Mouse (Mus musculus) gastrocnemius, postnatal 25 days (tissue): ENCODE data around the gene Gm20388. TPM values are rescaled to one million over a fixed set of nuclear protein-coding genes. Genes with fewer than 3 reads are reported as not detected.

Experiments used
- DNase-seq: peaks from one replicate; pipeline ENCODE4 v3.0.0; 2022
- total RNA-seq, 2 experiments: library from RNA; stranded (reverse); gene quantifications; 1 replicate in 1 of 2; 2 replicates in 1 of 2; pipeline ENCODE4 v1.2.3; 2021

Gene Gm20388
- total RNA-seq, 2 experiments from 2014 or later: 6.7 TPM; not detected in 1

DNA sequence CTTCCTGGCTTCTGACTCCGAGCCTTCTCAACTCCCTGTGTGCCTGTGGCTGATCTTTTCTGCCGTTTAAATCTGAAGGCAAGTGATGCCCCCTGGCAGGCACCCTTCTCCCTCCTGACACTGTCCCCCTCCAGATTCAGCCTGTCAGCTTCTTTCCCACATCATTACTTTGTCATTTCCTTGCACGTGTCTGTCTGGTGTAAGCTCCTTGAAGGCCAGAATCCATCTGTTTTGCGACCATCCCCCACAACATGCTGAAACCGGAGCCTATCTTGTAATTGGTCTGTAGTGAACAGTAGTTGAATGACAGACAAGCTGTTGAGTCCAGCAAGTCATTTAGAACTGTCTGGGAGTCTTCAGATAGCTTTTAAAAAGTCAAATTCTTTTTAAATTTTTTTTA, 134.8 kb downstream of the Gm20388 start:
- DNase-seq: no peak

DNA sequence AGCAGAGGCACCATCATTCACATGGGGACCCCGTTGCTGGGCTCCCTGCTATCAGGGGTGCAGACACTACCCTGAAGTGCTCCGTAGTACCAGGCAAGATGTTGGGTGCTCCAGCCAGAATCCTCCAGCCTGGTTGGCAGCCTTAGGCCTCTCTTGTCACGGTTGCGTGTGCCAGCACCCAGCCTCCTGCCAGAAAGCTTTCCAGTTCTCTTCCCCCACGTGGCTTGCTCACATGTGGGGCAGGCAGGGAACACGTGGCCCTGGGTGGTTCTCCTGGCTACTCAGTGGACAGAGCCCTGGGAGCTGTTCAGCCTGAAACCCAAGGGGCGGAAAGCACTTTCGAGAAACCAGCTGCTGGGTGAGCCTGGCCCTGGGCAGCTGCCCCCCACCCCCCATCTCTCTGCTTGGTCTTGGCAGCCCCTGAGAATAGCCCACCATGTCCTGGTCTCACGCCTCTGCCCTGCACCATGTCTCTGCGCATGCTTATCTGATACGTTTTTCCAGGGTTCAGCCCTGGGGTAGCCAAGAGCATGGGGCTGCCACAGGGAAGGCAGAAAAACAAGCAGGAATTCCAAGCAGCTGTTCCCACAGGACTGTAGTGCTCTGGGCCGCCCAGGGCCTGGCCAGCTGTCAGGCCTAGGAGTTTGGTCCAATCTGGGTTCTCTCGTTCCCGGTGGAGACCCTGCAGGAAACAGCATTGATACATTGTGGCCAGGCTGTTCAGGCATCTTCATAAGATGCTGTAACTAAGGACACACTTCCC, 135.8 kb downstream of the Gm20388 start:
- DNase-seq: peak; percentile 93

DNA sequence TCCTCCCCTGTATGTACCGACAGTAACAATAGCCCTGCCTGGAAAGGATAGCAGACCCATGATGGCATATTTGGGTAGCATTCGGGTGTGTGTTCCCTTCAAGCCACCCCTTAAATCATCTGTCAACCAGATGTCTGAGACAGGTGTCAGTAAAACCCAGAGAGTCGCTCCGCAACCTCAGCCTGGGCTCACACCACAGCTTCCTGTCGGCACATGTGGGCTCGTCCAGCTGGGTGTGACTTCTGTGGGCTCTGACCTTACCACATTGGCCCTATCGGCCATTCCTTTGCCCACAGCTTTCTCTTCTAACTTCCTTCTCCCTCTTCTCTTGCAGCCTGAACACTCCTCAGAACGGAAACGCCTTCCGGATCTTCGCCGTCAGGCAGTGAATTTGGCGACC, 139.3 kb downstream of the Gm20388 start:
- DNase-seq: no peak

DNA sequence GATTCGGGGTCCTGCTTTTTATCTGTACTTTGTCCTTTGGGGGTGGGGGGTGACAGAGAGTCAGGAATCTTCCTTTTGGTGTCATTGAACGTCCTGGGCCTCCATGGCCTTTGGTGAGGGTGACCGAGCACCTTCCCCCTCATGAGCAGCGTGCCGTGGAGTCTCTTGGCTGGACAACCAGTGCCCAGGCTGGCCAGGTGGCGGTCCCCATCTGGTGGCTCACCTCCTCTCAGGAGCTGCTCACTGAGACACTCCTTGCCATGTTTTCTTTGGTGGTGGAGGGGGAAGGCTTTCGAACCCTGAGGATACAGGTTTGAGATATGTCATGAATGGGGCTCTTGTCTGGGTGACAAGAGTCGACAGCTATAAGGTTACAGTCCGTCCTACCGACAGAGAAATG, 139.7 kb downstream of the Gm20388 start:
- DNase-seq: no peak

DNA sequence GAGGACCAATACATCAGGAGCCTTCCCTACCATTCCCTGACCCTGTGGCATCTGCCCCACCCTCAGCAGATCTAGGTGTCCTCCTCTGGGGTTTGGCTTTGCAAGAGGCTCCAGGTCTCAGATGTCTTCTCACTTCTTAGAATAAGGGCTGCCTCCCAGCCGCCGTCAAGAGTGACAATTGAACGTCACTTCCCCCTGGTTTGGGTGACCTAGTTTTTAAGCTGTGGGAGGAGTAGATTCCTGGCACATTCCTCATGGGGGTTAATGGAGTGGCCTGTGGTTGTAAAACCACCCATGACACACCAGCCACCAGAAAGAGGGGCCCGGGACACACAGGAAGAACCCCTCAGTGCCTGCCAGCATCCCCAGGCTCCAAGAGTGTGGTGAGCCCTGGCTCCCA, 140.4 kb downstream of the Gm20388 start:
- DNase-seq: no peak

DNA sequence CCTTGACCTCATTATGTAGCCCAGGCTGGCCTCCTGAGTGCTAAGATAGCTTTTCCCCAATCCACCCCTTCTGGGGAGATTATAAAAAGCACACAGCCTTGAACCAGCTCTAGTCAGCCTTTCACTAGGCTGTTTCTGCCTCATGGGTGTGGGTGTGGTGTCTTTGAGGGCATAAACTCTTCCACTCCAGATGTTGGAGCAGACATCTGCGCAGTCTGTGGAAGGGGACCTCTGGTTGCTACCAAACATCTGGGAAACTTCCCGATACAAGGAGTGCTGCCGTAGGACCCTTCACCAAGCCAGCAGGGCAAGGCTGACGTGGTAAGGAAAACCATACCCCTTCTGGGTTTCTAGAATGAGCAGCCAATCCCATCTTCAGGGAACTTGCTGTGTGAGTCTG, 141.3 kb downstream of the Gm20388 start:
- no peak for DNase-seq

DNA sequence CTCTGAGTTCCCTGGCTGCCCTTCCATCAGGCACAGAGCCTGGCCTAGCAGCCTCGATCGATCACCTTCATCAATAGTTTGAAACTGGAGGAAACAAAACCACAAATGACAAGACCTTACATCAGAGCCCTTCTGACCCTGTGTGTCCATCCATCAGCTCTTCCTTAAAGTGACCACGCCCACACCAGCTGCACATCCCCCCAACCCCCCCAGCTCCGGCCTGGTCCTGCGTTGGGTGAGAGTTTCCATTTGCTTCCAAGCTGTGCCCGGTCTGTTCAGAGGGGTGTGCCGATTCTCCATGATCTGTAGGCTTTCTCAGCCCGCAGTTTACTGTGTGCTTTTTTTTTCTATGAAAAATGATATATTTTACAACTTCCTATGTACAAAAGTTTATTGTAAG, 141.7 kb downstream of the Gm20388 start:
- DNase-seq: no peak

DNA sequence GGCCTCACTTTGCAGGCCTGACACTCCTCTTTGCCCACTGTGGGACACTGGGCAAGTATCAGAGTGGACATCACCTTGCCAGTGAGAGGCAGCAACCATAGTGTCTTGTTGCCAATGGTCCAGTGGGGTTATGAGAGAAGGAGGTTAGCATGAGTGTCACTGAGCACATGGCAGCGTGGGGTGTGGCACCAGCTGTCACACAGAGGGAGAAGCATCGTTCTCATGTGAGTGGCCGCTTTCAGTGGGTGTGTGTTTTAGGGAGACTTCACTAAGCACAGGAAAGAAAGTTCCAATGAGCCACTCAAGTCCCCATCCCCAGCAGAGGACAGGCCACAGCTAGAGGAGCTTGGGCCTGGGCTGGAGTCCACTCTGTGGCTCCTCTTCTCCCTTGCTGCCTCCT, 144.2 kb downstream of the Gm20388 start:
- no peak for DNase-seq

DNA sequence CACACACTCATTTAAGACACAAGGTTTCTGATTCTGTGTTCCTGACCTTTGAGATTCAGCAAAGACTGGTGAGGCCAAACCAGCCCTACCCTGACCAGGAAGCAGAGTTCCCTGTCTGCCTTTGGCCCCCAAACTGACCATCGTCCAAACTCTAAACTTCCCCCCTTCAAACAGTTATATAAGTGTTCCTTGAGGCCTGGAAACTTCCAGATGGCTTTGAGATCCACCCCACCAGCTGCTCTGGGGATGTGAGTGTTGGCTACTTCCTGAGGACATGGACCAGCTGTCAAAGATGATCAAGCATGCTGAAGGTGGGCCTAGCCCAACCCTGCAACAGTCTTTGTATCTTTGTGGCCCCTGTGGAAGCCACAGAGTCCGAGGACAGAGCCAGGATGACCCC, 146.4 kb downstream of the Gm20388 start:
- DNase-seq: peak; percentile 56

DNA sequence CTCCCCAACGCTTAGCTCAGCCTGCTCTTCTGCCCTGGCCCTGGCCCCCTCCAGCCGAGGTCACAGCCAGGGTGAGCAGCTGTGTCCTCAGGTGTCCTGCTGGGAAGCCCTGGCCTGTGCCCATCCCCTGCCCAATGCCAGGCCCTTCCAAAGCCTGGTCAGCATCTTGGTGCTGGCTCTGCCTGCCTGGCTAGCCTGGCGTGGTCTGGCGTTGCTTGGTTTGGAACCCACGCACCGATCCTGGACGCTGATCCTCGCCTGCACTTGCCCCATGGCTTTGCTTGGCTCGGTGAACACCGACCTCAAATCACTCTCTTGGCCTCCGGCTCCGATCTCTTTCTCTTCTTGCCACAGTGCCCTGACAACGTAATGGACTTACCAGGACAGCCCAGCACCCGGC, 152.1 kb downstream of the Gm20388 start:
- peak; percentile 87 for DNase-seq

DNA sequence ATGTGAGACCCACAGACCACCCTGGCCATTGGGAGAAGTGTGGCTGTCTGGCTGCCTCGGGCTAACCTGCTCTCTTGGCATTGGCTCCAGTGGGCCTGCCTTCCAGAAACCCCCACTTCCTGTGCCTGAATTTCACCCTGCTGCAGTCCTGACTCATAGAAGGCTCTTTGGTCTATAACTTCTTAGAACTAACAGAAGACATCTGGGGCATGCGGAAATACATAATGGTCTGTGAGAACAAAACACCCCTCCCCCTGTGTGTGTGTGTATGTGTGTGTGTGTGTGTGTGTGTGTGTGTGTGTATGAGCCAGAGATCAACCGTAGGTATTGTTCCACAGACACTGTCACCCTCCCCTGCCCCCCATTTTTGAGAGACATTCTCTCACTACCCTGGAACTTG, 152.7 kb downstream of the Gm20388 start:
- DNase-seq: no peak

DNA sequence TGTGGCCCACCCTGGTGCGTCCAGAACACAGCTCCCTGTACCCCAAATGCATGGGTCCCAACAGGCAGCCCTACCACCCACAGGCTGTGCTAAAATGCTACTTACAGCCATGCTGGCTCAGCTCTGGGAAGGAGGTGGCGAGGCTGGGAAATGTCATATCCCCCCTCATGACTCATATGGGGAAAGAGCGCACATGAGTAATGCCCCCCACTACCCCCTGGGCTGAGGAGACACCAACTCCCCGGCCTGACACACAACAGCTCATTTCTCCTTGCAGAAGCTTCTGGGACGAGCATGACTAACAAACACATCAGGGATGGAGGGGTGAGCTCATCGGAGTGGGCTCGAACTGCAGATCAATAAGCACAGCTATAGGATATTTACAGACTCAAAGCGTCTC, 155.0 kb downstream of the Gm20388 start:
- no peak for DNase-seq

DNA sequence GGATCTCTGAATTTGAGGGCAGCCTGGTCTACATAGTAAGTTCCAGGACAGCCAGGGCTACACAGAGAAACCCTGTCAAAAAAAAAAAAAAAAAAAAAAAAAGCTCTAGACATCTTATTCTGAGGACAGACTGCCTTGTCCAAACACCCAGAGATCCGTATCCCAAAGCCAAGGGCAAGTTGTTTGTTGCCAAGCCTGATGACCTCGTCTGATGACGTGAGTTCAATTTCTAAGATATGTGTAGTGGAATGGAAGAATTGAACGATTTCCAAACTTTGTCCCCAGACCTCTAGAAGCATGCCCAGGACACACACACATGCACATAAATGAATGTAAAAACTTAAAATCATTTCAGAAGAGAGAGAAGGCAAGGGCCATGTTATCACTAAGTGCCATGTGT, 155.6 kb downstream of the Gm20388 start:
- no peak for DNase-seq

DNA sequence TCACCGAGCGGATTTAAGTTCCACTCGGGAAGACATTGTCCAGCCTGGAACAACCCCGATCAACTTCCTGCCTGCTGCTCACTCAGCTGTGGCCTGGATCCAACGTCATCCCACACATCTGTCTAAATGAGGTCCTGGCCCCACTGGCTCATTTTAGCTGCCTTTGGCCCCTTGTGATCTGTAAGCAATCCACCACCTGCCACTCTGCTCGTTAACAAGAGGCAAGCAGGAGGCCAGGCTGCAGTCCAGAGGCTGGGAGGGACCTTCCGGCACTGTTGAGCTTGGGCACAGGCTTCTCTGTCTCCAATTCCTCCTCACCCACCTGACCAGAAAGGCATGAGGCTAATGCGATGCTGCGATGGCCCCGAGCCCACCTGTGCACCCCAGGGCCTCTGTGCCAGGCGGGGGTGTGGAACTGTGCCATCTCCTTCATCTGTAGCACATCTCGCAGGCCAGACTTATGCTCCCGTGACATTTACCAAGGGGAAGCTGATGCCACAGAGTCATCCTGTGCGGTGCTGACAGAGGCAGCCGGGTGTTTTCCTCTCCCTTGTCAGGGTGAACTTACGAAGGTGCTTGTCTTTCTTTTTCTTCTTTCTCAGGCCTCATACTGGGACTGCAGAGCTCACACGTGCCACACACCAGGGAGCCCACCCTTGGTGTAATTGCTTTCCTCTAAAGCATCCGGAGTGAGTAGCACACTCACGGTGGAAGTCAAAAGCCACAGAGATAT, 157.5 kb downstream of the Gm20388 start:
- peak; percentile 92 for DNase-seq

DNA sequence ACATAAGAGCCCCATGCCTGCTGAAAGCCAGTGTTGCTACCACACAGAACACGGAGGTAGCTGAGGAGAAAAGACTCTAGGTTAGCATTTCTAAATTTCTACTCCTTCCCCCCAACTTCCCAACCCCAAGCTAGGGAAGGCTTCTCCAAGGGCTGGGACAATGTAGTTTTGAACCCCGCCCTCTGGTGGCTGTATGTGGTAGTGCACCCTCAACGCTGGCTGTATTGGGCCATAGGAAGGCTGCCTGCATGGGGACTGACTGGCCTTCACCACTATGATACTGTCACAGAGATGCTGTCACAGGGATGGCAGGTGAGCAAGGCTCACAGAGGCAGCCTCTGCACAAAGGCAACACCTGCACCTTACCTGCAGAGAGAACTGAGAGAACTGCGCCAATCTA, 161.0 kb downstream of the Gm20388 start:
- DNase-seq: peak; percentile 66

DNA sequence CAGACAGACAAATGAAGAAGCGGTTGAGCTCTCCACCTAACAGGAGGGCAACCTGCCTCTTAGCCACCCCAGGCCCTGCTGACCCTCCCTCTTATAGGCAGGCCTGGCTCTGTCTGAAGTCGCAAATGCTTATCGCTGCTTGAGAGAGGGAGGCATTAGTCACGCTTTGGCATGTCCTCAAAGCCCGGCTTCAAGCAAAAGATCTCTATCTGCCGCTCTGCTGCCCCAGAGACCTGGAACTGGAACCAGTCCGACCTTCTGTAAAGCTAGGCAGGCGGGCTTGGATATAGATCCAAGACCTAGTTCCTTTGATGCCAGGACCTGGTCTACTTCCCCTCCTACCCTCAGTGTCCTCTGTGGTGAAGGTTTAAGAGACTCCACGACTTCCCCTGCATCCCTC, 161.6 kb downstream of the Gm20388 start:
- DNase-seq: no peak

DNA sequence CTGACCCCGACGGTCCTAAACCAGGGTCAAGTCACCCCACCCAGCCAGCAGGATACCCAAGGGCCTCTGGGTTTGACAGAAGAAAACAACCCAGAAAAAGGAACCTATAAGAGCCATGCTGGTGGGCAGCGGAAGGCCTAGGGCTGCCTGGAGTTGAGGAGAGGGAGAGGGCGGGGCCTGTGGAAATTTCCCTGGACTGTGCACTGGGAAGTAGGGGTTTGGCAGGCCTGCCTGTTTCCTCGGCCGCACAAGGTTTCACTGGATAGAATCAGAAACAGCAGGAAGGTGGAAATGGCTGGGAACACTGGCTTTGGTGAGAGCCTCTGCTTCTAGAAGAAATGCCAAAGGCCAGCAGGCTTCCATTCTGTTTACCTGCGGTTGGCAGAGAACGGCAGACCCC, 162.2 kb downstream of the Gm20388 start:
- DNase-seq: peak; percentile 45

DNA sequence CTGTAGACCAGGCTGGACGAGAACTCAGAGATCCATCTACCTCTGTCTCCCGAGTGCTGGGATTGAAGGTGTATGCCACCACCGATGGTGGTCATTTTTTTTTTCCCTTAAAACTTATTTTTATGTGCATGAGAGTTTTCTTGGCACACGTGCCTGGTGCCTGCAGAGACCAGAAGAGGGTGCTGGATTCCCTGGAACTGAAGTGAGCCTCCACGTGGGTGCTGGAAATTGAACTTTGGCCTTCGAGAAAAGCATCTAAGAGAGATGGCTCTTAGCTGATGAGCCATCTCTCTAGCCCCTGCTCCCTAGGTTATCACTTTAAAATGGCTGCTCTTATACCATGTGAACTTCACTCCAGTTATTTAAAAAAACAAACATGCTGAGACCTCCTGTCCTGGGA, 163.9 kb downstream of the Gm20388 start:
- DNase-seq: no peak

DNA sequence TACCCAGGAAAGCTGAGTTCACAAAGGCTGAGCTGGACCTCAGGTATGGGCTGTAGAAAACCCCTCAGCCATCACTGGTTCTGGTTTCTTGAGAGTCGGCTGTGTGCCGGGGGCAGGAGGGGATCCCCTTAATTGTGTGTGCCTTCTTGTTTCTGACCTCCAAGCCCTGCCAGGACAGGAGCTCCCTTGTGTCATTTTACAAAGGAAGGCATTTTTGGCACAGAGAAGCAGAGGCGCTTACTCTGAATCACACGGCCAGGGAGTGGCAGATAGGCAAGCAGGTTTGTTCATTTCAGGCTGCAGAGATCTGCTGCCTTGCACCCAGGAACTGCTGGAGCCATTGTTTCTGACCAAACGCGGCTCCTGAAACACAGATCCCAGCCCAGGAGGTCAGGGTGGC, 164.7 kb downstream of the Gm20388 start:
- no peak for DNase-seq

DNA sequence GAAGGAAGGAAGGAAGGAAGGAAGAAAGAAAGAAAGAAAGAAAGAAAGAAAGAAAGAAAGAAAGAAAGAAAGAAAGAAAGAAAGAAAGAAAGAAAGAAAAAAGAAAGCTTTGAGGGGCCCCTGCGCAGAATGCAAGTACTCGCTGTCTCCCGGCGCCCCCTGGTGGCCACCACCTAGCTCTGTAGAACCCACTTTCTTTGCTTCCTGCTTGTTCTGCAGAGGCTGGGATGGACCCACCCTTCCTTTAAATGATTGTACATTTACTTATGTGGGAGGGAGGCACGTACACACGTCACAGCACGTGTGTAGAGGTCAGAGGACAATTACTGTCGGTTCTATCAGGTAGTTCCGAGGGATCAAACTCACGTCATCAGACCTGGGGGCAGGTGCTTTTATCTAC, 167.4 kb downstream of the Gm20388 start:
- peak; percentile 54 for DNase-seq

DNA sequence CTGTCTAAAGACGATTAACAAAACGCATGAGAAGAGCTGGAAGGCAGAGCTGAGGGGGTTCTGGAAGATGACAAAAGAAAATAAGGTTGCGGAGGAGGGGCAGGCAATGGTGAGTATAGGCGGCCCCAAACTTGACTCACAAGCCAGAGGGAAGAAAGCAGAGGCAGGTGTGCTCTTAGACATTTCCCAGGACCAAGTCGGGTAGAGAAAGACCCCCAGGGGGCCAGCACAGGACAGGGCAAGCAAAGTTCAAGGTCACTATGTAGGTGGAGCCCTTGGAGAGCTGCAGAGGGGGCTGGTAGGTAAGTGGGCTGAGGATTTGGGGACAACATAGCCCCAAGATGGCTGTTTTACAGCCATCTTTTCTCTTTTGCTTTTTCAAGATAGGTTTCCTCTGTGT, 168.7 kb downstream of the Gm20388 start:
- no peak for DNase-seq

DNA sequence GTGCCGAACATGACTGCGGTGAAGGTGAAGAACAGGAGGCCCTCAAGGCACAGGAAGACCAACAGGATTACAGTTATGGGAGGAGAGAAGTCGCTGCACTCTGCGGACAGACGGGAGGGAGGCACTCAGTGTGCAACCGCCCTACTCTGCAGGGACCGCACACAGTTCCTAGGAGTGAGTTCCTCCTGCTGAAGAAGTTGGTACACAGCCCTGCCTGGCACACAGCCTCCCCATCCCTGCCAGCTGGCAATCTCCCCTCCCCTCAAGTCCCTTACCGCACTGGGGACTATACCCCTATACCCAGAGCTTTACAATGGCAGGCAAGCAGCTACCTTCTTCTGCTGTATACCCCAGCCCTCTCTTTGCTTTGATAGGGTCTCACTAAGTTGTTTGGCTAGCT, 172.6 kb downstream of the Gm20388 start:
- DNase-seq: no peak

DNA sequence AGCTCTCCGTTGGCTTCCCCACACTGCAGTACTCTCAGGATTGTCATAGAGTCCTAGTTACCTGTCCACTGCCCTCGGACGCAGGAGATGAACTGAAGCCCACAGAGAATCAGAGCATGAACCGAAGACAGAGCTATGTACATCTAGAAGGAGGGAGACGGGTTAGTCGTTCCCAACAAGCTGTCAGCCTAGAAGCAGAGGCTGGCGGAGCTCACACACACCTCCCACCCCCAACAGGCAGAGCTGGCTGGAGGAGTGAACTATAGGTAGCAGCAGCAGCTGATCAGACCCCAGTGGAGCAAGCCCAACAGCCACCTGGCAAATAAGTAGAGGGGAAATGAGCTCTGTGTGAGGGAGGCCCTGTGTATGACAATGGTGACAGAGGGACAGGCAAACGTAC, 174.1 kb downstream of the Gm20388 start:
- no peak for DNase-seq

DNA sequence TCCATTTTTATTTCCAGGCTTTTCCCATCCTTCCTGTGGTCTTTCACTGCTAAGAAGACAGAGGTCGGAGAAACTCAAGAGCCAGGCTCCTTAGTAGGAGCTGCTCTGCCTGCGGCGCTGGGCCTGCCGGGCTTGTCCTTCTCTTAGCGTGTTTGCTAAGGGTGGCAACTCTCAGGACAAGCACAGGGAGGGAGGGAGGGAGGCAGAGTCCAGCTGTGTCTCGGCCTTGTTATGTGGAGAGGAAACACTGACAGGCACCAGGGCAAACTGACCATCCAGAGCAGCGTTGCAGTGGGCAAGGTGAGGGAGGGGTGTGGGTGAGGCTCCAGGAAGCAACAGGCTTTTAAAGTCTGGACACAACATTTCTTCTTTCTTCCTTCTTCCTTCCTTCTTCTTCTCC, 178.9 kb downstream of the Gm20388 start:
- DNase-seq: no peak
